In genomic region chr9:44570939-44571382, GRCm38 (mm10) we compare ENCODE assay signal across 22 mouse cellular contexts. TPM values are rescaled to one million over a fixed set of nuclear protein-coding genes. Genes with fewer than 3 reads are reported as not detected.
DNase-seq lines count a peak whose midpoint lies in the region; TF ChIP-seq lines count a peak whose summit lies in the region.
"Had no signal": no experiment of that assay in that cellular context is flagged by ENCODE, and none has a peak within 500 bp of the region (broad histone marks: within the 10 kb centered on the region; RNA-seq: fewer than 3 reads in every experiment).

No protein-coding gene starts in this region.

- no peak for TF ChIP-seq CTCF in gastrocnemius, adult 2 months (IDR thresholded peaks at IDR 0.05)

- H3K4me3 ChIP-seq in gastrocnemius, adult 2 months, result no peak overlapping the region
- H3K4me3 ChIP-seq: embryonic facial prominence, embryonic 15.5 days; hindbrain, embryonic 13.5 days; intestine, embryonic 15.5 days; layer of hippocampus, adult 2 months; limb, embryonic 13.5 days; neural tube, embryonic 12.5 days had no signal

- H3K27ac ChIP-seq in gastrocnemius, adult 2 months, result peak overlapping the region; percentile 53
- H3K27ac ChIP-seq: embryonic facial prominence, embryonic 15.5 days; hindbrain, embryonic 13.5 days; intestine, embryonic 15.5 days; layer of hippocampus, adult 2 months; limb, embryonic 13.5 days; neural tube, embryonic 12.5 days; stomach, postnatal 0 days had no signal

- H3K36me3 ChIP-seq in splenic B cell, adult 2 months (ENCODE audit: control insufficient read depth, insufficient read depth, low read length, poor library complexity, severe bottlenecking), result no peaks in the 10 kb centered on the region
- H3K36me3 ChIP-seq: embryonic facial prominence, embryonic 15.5 days; hindbrain, embryonic 13.5 days; intestine, embryonic 15.5 days; limb, embryonic 13.5 days; neural tube, embryonic 12.5 days had no signal

- DNase-seq in gastrocnemius, adult 2 months, result no peak
- DNase-seq in gastrocnemius, postnatal 14 days, result no peak
- peak; percentile 52 to 70 for DNase-seq in lung, adult 18-20 months
- no peak for DNase-seq in lung, postnatal 10 days
- DNase-seq in skeletal muscle tissue, adult 2 months (ENCODE audit: low read depth, low spot score), result peak; percentile 39
- DNase-seq in splenic B cell, adult 2 months (ENCODE audit: low read depth, low spot score), result peak; percentile 95
- no peak for DNase-seq in kidney, postnatal 10 days
- DNase-seq: adrenal gland, postnatal 36 days; cerebellum, adult 8-10 months; gastrocnemius, postnatal 10 days; heart, postnatal 10 days; lung, embryonic 14.5 days; right cerebral cortex, postnatal 14 days; thymus, postnatal 36 days had no signal

- intact Hi-C loops in gastrocnemius, adult 2 months (cut with DNase I), result no loop called here
- intact Hi-C loops in gastrocnemius, postnatal 14 days (cut with DNase I; ENCODE audit: low total_unique reads), result no loop called here

- no peaks in the 10 kb centered on the region for H3K27me3 ChIP-seq in splenic B cell, adult 2 months (ENCODE audit: control insufficient read depth, insufficient read depth, low read length, poor library complexity, severe bottlenecking)
- H3K27me3 ChIP-seq: embryonic facial prominence, embryonic 15.5 days; hindbrain, embryonic 13.5 days; intestine, embryonic 15.5 days; limb, embryonic 13.5 days; neural tube, embryonic 12.5 days had no signal

RNA-seq across cellular contexts. Expression of gene Cxcr5, which starts 9.3 kb away (rescaled TPM):
- not detected for total RNA-seq in gastrocnemius, adult 2 months (2021)
- total RNA-seq in gastrocnemius, postnatal 14 days (2021), result not detected
- total RNA-seq: adrenal gland, postnatal 36 days; gastrocnemius, postnatal 10 days; layer of hippocampus, adult 2 months; left cerebral cortex, postnatal 10 days had no signal

RNA-seq across cellular contexts. Expression of gene Ddx6, which starts 33.7 kb away (rescaled TPM):
- total RNA-seq in gastrocnemius, adult 2 months (2021), result 10 to 100 TPM; 68.8 to 74.4 TPM
- 10 to 100 TPM; 61.8 to 62.2 TPM for total RNA-seq in gastrocnemius, postnatal 14 days (2021)

Comparison
In these comparisons a context has a peak if more than half of its experiments do, and no peak if none do; other contexts are left out.
1. DNase-seq: peak in lung, adult 18-20 months (2 of 2), skeletal muscle tissue, adult 2 months (single experiment) and splenic B cell, adult 2 months (single experiment); none in gastrocnemius, adult 2 months (single experiment), gastrocnemius, postnatal 14 days (single experiment), lung, postnatal 10 days (single experiment) and kidney, postnatal 10 days (single experiment).